Mouse (Mus musculus): ENCODE measurements around the gene Matn1.

The Matn1 gene

DNA sequence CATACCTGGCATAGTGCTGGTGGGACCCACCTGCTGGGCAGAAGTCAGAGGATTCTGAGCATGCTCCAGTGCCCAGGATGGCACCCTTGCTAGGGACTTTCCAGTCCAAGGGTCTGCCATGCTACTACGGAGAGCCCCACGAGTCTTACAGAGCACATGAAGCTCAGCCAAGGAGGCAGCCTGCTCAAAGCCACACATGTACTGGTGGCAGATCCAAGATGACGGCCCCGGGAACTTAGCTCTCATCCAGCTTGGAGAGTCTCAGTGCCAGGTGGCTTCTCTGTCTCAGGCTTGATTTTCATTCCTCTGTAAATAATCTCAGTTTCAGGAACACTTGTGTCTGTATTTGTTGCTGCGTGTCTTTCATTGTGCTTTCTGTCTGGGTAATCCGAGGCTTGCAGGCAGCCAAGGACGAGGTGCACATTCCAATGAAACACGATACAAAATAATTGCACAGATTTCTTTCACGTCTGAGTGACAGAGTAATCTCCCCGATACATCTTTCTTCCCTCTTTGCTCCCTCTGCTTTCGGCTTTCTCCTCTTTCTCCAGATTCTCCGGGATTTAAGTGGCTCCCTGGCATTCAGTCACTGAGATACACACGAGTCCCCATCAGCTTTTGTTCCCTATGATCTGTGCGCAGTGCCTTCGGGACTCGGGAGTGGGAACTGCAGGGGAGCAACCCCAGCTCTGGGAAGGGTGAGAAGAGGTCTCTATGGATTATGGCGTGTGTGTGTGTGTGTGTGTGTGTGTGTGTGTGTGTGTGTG, 40.4 kb downstream of the Matn1 start:
- no peak for DNase-seq (ENCODE audit: low spot score)

DNA sequence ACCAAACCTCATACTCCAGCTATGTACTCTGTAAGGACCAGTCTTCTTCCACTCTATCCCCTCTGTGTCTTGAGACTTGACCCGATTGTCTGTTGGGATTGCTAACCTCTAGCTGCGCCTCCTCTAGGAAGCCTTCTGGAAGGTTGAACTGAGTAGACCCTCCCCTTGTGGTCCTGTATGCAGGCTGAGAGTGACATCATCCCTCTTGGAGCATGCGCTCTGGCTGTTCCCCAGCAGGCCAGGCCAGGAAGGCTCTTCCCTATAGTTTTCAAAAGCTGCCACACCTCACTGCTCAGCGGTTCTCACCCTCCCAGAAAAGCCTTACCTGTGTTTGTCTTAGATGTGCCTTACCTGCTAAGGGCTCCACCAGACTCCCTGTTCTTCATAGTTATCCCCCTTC, 42.9 kb downstream of the Matn1 start:
- no peak for DNase-seq (ENCODE audit: low spot score)

DNA sequence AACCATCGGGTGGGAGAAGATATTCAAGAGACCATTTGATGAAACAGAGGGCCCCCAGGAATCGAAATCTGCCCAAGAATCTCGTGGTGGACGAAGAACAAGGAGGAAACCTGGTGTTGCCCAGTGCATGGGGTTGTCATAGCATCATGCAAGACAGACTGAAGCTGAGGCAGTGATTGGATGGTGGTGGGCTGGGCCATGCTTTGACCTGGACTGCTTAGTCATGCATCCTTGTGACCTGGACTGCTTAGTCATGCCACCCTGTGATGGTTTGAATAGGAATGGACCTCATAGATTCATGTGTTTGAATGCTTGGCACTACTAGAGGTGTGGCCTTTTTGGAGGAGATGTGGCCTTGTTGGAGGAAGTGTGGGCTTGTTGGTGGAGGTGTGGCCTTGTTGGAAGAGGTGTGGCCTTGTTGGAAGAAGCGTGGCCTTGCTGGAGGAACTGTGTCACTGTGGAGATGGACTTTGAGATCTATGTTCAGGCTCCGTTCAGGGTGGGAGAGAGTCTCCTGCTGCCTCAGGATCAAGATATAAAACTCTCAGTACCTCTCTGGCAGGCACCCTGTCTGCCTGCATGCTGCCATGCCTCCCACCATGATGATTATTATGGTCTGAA, 44.1 kb downstream of the Matn1 start:
- DNase-seq (ENCODE audit: low spot score) = no peak

DNA sequence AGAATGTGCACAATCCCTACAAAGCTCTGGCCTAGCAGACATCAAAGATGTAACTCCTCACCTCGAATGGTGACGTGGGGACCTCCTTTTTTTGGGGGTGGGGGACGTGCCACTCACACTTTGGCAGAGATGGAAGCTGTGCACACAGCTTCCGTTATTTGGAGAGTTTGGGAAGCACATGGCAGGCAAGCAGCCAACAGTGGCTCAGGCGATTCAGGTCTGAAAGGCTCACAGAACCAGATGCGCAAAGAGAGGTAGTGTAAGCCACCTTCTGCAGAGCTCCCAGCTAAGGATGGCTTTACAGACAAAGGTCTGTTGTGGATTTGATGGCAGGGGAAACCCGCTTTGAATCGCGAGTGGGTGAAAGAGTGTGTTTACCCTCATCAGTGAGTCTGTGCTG, 45.0 kb downstream of the Matn1 start:
- DNase-seq (ENCODE audit: low spot score) = no peak

DNA sequence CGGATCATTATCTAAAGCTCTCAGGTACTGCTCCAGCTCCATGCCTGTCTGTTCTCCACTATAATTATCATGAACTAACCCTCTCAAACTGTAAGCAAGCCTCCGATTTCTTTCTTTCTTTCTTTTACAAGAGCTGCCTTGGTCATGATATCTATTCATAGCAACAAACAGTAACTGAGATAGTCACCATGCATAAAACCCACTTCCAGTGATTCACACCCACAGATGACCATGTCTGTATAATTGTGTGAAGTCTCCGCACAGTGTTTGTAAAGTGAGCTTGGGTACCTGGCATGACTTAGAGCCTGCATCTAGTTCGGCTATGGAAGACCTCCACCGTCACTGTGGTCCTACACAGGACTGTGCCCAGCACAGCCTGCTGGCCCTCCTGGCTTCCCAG, 46.8 kb downstream of the Matn1 start:
- DNase-seq (ENCODE audit: low spot score) = no peak

DNA sequence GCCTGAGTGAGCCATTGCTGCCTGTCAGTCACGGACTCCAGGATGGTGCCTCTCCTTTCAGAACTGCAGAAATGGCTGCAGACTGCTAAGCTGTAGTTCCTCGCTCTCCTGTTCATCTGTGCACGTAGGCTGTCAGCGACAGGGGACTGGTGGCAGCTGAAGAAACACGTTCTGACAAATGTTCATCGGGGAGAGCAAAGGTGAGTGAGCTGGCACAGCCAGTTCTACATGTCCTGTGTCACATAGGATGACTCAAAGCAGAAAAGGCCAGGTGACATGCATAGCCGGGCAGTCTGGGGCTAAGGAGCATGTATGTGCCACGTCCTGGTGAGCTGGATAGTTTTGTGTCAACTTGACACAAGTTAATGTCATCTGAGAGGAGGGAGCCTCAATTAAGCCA, 50.4 kb downstream of the Matn1 start:
- DNase-seq (ENCODE audit: low spot score) = no peak

DNA sequence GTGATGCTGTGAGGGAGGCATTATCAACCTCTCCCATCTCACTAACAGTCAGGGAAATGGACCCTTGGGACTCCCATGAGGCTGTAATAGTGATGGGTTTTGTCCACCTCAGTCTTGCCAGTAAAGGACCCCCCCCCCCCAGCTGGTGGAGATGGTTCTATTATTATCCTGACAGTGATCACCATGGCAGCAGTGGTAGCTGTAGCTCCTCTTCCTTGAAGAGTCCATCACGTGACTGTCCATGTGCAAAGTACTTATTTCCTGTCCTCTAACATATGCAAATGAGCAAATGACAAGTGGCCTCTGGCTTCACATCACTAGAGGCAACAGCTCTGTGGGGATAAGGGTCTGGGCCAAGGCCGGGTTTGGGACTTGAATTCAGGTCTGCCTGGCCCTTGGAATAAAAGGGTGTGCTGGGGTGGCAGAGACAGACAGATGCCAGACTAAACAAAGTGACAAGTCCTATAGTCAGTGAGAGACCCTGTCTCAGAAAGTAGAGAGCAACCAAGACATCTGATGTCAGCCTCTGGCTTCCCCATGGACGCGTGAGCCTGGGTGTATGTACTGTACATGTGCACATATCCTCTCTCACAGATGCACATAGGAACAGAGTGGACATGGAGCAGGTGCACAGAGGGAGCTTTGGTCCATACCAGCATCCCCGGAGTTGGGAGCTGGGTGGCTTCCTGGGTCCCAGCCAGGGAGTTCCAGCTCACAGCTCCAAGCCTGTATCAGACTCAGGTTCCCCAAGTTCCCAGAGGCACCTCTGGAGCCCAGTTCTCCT, 55.8 kb downstream of the Matn1 start:
- DNase-seq (ENCODE audit: low spot score) = no peak

DNA sequence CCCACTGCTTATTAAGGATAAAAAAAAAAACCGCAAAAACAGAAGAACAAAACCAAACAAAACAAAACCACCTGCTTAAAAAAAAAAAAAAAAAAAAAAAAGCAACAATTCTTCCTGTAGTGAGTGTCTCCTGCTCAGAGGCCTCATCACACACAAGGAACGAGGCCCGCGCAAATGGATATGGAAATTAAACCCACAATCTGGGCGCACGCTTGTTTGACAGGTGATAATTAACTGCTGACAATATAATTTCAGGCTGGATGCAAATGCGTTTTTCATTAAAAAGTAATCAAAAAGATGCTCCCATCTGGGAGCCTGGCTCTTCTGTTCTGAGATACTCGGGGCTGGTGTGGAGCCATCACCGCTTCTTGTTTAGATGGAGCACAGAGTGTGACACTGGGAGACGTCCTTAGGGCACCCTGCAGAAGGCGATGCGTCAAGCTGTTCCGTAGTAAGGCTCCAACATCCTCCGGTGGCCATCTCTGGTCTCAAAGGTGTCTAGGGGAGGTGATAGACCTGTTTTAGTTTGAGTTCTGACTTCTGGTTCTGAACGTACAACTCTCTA, 56.5 kb downstream of the Matn1 start:
- DNase-seq (ENCODE audit: low spot score) = no peak

Data from adipocyte (in vitro differentiated cells).